Mouse (Mus musculus): ENCODE results near the gene Slc9a8. TPM values are rescaled to one million over a fixed set of nuclear protein-coding genes. Genes with fewer than 3 reads are reported as not detected.
"Not testable (repeated sequence)": the region's sequence is repeated elsewhere in the genome, so short reads cannot be mapped to it uniquely, and the experiment has no call there.

Slc9a8 gene
- total and polyA plus RNA-seq, 2 experiments from 2014 or later: 10.7 to 51.5 TPM

DNA sequence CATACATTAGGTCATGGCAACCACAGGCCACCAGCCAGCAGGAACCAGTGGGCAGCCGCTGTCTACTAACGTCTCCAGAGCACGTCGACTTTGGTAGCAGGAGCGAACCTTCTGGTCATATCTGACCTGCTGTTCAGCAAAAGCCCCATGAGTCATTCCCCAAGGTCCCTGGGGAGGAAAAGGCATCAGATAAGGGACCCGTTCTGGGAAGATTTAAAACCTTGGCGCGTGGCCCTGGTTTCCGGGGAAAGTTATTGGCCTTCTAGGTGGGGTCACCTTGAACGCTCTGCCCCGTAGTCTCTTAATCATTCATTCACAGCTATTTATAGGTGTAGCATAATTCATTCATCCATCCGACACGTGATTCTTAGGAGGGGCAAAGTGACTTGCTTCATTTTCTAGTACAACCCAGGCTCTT is 37.8 kb upstream of the Slc9a8 start:
- TF ChIP-seq CTCF (IDR thresholded peaks at IDR 0.05; ENCODE audit: low read depth) (no peak), EP300 (IDR thresholded peaks at IDR 0.05; ENCODE audit: low read depth) (peak; percentile 69; the same call in 1 of the 2 replicates)
- ATAC-seq (ENCODE audit: insufficient read depth, low read depth) (peak; percentile 85), DNase-seq (ENCODE audit: low spot score) (peak; percentile 89)
- Histone ChIP-seq H3K27me3 (ENCODE audit: control insufficient read depth, insufficient read depth, low read length) (no peaks in the 10 kb centered on the region), H3K36me3 (replicated peaks; ENCODE audit: control insufficient read depth, insufficient read depth, low read length) (no peaks in the 10 kb centered on the region), H3K9ac (replicated peaks; ENCODE audit: low read depth, low read length) (no peak overlapping the region), H3K4me1 (ENCODE audit: control insufficient read depth, insufficient read depth) (peaks cover 18% of the 10 kb centered on the region), H3K27ac (ENCODE audit: low read depth) (peak overlapping the region; percentile 71), H3K9me3 (replicated peaks; ENCODE audit: control insufficient read depth, low read length) (no peaks in the 10 kb centered on the region), H3K4me2 (ENCODE audit: low read depth, low read length) (no peak overlapping the region), H3K4me3 (ENCODE audit: low read depth, low read length) (no peak overlapping the region)
- WGBS: 11% methylated on average over 13 of the region's 13 CpGs

DNA sequence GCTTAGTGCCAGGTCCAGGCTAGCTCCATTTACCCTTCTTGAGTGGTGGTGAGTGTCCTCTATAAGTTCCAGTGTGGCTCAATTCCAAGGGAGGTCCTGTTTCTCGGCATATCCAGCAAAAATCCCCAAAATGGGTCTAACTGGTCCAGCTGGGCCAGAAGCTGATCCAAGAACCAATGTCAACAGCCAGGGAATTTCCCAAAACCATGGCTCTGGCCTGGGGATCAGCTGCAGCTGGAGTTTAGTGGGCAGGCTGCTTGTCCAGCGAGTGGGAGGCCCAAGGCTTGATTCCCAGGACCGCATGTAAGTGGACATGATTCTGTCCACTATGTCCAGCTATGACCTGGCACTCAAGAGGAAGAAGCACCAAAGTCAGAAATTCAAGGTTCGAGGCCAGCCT is 35.1 kb upstream of the Slc9a8 start:
- WGBS: 84% methylated on average over 4 of the region's 4 CpGs
- no peak overlapping the region for H3K27ac ChIP-seq (ENCODE audit: low read depth)
- DNase-seq (ENCODE audit: low spot score) (no peak), ATAC-seq (ENCODE audit: insufficient read depth, low read depth) (no peak)
- no peaks in the 10 kb centered on the region for H3K9me3 ChIP-seq (replicated peaks; ENCODE audit: control insufficient read depth, low read length)
- no peak overlapping the region for H3K4me2 ChIP-seq (ENCODE audit: low read depth, low read length)
- H3K4me3 ChIP-seq (ENCODE audit: low read depth, low read length): no peak overlapping the region
- peaks cover 12% of the 10 kb centered on the region for H3K4me1 ChIP-seq (ENCODE audit: control insufficient read depth, insufficient read depth)
- no peaks in the 10 kb centered on the region for H3K36me3 ChIP-seq (replicated peaks; ENCODE audit: control insufficient read depth, insufficient read depth, low read length)
- no peak overlapping the region for H3K9ac ChIP-seq (replicated peaks; ENCODE audit: low read depth, low read length)
- H3K27me3 ChIP-seq (ENCODE audit: control insufficient read depth, insufficient read depth, low read length): no peaks in the 10 kb centered on the region
- no peak for TF ChIP-seq CTCF (IDR thresholded peaks at IDR 0.05; ENCODE audit: low read depth)
- TF ChIP-seq EP300 (IDR thresholded peaks at IDR 0.05; ENCODE audit: low read depth): no peak

DNA sequence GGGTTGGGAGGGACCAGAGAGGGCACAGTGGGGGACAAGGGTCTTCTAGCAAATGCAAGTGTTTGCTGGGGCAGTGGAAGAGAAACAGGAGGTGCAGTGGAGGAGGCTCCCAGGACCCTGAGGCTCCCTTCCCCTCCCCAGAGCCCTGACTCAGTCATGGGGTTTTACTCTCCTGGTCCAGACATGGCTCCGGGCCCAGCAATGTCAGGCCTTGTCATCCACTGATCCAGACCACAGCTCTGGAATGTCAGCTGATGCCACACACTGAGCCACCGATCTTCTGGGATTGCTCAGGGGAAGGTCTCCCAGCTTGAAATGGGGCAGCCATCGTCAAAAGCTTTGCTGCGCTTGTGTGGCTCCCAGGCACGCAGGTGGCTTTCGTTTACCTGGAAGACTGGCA is 34.5 kb upstream of the Slc9a8 start:
- no peak for ATAC-seq (ENCODE audit: insufficient read depth, low read depth)
- Histone ChIP-seq H3K9me3 (replicated peaks; ENCODE audit: control insufficient read depth, low read length) (no peaks in the 10 kb centered on the region), H3K36me3 (replicated peaks; ENCODE audit: control insufficient read depth, insufficient read depth, low read length) (no peaks in the 10 kb centered on the region), H3K9ac (replicated peaks; ENCODE audit: low read depth, low read length) (no peak overlapping the region), H3K4me1 (ENCODE audit: control insufficient read depth, insufficient read depth) (peaks cover 12% of the 10 kb centered on the region), H3K4me2 (ENCODE audit: low read depth, low read length) (no peak overlapping the region), H3K27me3 (ENCODE audit: control insufficient read depth, insufficient read depth, low read length) (no peaks in the 10 kb centered on the region), H3K4me3 (ENCODE audit: low read depth, low read length) (no peak overlapping the region), H3K27ac (ENCODE audit: low read depth) (no peak overlapping the region)
- TF ChIP-seq CTCF (IDR thresholded peaks at IDR 0.05; ENCODE audit: low read depth) (no peak), EP300 (IDR thresholded peaks at IDR 0.05; ENCODE audit: low read depth) (no peak)
- no peak for DNase-seq (ENCODE audit: low spot score)
- WGBS: 58% methylated on average over 6 of the region's 6 CpGs

DNA sequence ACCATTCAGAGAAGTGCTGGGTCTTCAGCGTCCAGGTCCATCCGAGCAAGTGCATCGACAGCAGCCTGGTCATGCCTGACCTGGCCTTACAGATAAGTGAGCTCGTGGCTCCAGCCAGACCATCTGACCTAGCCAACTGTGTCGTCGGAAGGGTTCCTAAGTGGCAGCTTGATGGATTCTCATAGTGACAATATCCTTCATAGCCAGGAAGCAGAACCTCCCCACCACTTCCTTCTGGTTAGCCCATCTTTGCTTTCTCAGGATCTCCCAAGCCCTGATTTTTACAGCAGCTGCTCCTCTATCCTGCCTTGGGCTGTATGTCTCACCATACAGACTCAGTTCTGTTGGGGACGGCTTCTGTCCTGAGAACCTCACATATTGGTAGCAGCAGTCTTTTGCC is 27.1 kb upstream of the Slc9a8 start:
- WGBS: 51% methylated on average over 7 of the region's 7 CpGs
- Histone ChIP-seq H3K27ac (ENCODE audit: low read depth) (no peak overlapping the region), H3K4me3 (ENCODE audit: low read depth, low read length) (no peak overlapping the region), H3K27me3 (ENCODE audit: control insufficient read depth, insufficient read depth, low read length) (no peaks in the 10 kb centered on the region), H3K4me2 (ENCODE audit: low read depth, low read length) (no peak overlapping the region), H3K4me1 (ENCODE audit: control insufficient read depth, insufficient read depth) (no peaks in the 10 kb centered on the region), H3K9ac (replicated peaks; ENCODE audit: low read depth, low read length) (no peak overlapping the region), H3K9me3 (replicated peaks; ENCODE audit: control insufficient read depth, low read length) (no peaks in the 10 kb centered on the region), H3K36me3 (replicated peaks; ENCODE audit: control insufficient read depth, insufficient read depth, low read length) (no peaks in the 10 kb centered on the region)
- TF ChIP-seq CTCF (IDR thresholded peaks at IDR 0.05; ENCODE audit: low read depth): no peak
- no peak for TF ChIP-seq EP300 (IDR thresholded peaks at IDR 0.05; ENCODE audit: low read depth)
- no peak for DNase-seq (ENCODE audit: low spot score)
- ATAC-seq (ENCODE audit: insufficient read depth, low read depth): no peak

DNA sequence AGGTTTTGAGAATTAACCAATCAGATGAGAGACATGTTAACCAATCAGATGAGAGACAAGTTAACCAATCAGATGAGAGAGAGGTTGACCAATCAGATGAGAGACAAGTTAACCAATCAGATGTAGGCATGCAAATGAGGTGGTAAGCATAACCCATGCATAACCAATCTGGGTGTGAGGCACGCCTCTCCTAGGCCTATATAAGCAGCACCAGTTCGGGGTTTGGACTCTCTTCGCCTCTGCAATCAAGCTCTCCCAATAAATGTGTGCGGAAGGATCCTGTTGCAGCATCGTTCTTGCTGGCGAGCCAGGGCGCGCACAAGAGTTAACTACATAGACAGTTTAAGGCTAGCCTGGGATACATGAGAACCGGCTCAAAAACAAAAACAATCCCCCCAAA is 25.1 kb upstream of the Slc9a8 start:
- H3K4me1 ChIP-seq (ENCODE audit: control insufficient read depth, insufficient read depth); H3K9ac ChIP-seq (replicated peaks; ENCODE audit: low read depth, low read length); H3K27ac ChIP-seq (ENCODE audit: low read depth); H3K4me3 ChIP-seq (ENCODE audit: low read depth, low read length); H3K36me3 ChIP-seq (replicated peaks; ENCODE audit: control insufficient read depth, insufficient read depth, low read length); ATAC-seq (ENCODE audit: insufficient read depth, low read depth); H3K9me3 ChIP-seq (replicated peaks; ENCODE audit: control insufficient read depth, low read length); DNase-seq (ENCODE audit: low spot score); H3K4me2 ChIP-seq (ENCODE audit: low read depth, low read length); H3K27me3 ChIP-seq (ENCODE audit: control insufficient read depth, insufficient read depth, low read length): not testable (repeated sequence)
- WGBS: 94% methylated on average over 9 of the region's 9 CpGs

DNA sequence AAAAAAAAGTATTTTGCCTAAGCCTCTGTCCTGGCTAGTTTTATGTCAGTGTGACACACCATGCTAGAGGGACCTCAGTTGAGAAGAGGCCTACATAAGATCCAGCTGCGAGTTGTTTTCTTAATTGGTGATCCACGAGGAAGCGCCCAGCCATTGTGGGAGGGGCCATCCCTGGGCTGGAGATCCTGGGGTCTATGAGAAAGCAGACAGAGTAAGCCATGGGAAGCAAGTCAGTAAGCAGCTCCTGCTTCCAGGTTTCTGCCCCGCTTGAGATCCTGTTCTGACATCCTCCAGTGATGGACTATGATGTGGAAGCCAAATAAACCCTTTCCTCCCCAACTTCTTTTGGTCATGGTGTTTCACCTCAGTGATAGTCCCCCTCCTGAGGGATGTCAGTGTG is 22.5 kb upstream of the Slc9a8 start:
- H3K4me3 ChIP-seq (ENCODE audit: low read depth, low read length): no peak overlapping the region
- H3K27me3 ChIP-seq (ENCODE audit: control insufficient read depth, insufficient read depth, low read length): no peaks in the 10 kb centered on the region
- no peak for DNase-seq (ENCODE audit: low spot score)
- TF ChIP-seq CTCF (IDR thresholded peaks at IDR 0.05; ENCODE audit: low read depth) (no peak), EP300 (IDR thresholded peaks at IDR 0.05; ENCODE audit: low read depth) (no peak)
- H3K36me3 ChIP-seq (replicated peaks; ENCODE audit: control insufficient read depth, insufficient read depth, low read length): no peaks in the 10 kb centered on the region
- no peak overlapping the region for H3K4me2 ChIP-seq (ENCODE audit: low read depth, low read length)
- no peaks in the 10 kb centered on the region for H3K9me3 ChIP-seq (replicated peaks; ENCODE audit: control insufficient read depth, low read length)
- no peak for ATAC-seq (ENCODE audit: insufficient read depth, low read depth)
- H3K27ac ChIP-seq (ENCODE audit: low read depth): no peak overlapping the region
- no peaks in the 10 kb centered on the region for H3K4me1 ChIP-seq (ENCODE audit: control insufficient read depth, insufficient read depth)
- 57% methylated on average over 4 of the region's 4 CpGs for WGBS
- no peak overlapping the region for H3K9ac ChIP-seq (replicated peaks; ENCODE audit: low read depth, low read length)
